Mouse (Mus musculus) G1E (cell line): ENCODE data around the gene Nol6. TPM values are rescaled to one million over a fixed set of nuclear protein-coding genes. Genes with fewer than 3 reads are reported as not detected.

ENCODE experiments used
- ATAC-seq: 2 replicates; pipeline ENCODE4 v1.8.0; 2016; ENCODE audit warnings: mild to moderate bottlenecking; ENCODE audit not compliant: insufficient number of reproducible peaks, poor library complexity, low FRiP score, severe bottlenecking; ENCODE audit errors: extremely low read depth
- DNase-seq: peaks from one replicate; pipeline ENCODE4 v3.0.0; 2012; ENCODE audit warnings: low spot score
- H3K27me3 ChIP-seq: 2 replicates; pipeline ENCODE4 v1.6.1; 2012; ENCODE audit warnings: mild to moderate bottlenecking, low read length, inconsistent platforms; ENCODE audit not compliant: insufficient read depth
- H3K36me3 ChIP-seq: replicated peaks from 2 replicates; pipeline ENCODE3; 2012; ENCODE audit warnings: mild to moderate bottlenecking, inconsistent platforms
- H3K4me1 ChIP-seq: 2 replicates; pipeline ENCODE4 v1.6.1; 2012; ENCODE audit warnings: low read depth, low read length, inconsistent platforms, mixed read lengths; ENCODE audit not compliant: insufficient read depth
- H3K4me3 ChIP-seq: 2 replicates; pipeline ENCODE4 v1.5.1; 2012; ENCODE audit warnings: low read depth, mild to moderate bottlenecking, inconsistent platforms, low read length, moderate library complexity, mixed read lengths
- H3K9me3 ChIP-seq: replicated peaks from 2 replicates; pipeline ENCODE4 v1.6.1; 2012; ENCODE audit warnings: inconsistent platforms
- CTCF ChIP-seq: IDR thresholded peaks from 2 replicates; pipeline ENCODE4 v1.5.1; 2012; ENCODE audit warnings: low read depth, low read length, inconsistent platforms, mixed read lengths
- GATA1 ChIP-seq: IDR thresholded peaks from 2 replicates; pipeline ENCODE4 v1.6.1; 2012; ENCODE audit warnings: borderline replicate concordance, low read length, inconsistent platforms, mixed read lengths
- GATA2 ChIP-seq: IDR thresholded peaks from 2 replicates; pipeline ENCODE4 v1.6.1; 2012; ENCODE audit warnings: low read depth, low read length, inconsistent platforms, borderline replicate concordance
- POLR2AphosphoS5 ChIP-seq: IDR thresholded peaks from 2 replicates; pipeline ENCODE4 v1.6.1; 2012; ENCODE audit warnings: low read depth, low read length, inconsistent platforms; ENCODE audit not compliant: insufficient replicate concordance
- TAL1 ChIP-seq: conservative IDR thresholded peaks from 2 replicates; pipeline ENCODE4 v1.6.1; 2012; ENCODE audit warnings: low read depth, low read length, inconsistent platforms, mixed read lengths
- polyA plus RNA-seq: library from polyadenylated mRNA; stranded (reverse); fragments of >175 nt; gene quantifications from 2 replicates; pipeline ENCODE4 v1.2.3, GENCODE M21; 2012
- total RNA-seq, 2 experiments: library from RNA; stranded (forward) in 1 of 2; stranded (reverse) in 1 of 2; fragments of 200-1000 nt in 1 of 2; fragments of >200 nt in 1 of 2; fragmentation: Nextera tagmentation in 1 of 2; gene quantifications; 2 replicates each; pipeline ENCODE4 v1.2.3; 2014 to 2017

Gene Nol6
- total and polyA plus RNA-seq, 3 experiments = 15.9 to 82.3 (median 28.5) TPM

- TF ChIP-seq GATA2 = no peak; the same call in 1 of the 2 replicates
- no peak for TF ChIP-seq TAL1
- no peak for TF ChIP-seq POLR2AphosphoS5
- no peak for TF ChIP-seq GATA1
- no peak for TF ChIP-seq CTCF
- DNase-seq = no peak
- H3K27me3 ChIP-seq = peaks cover 10% of the 10 kb centered on the region
Measured at GRCm38 (mm10) chr4:41078726-41079125, 45.5 kb downstream of the Nol6 start.

GRCm38 (mm10) chr4:41074461-41074860 is 49.8 kb downstream of the Nol6 start:
- no peaks in the 10 kb centered on the region for H3K36me3 ChIP-seq
- DNase-seq (no peak), ATAC-seq (no peak)
- H3K4me1 ChIP-seq = peaks cover 19% of the 10 kb centered on the region
- no peak overlapping the region for H3K4me3 ChIP-seq
- TF ChIP-seq TAL1 = no peak
- TF ChIP-seq GATA2 = no peak
- no peak for TF ChIP-seq POLR2AphosphoS5
- no peak for TF ChIP-seq GATA1
- no peak for TF ChIP-seq CTCF
- peaks cover 27% of the 10 kb centered on the region for H3K27me3 ChIP-seq
- no peaks in the 10 kb centered on the region for H3K9me3 ChIP-seq

More at GRCm38 (mm10) chr4:41078726-41079125, 45.5 kb downstream of the Nol6 start:
- H3K36me3 ChIP-seq = no peaks in the 10 kb centered on the region
- H3K4me1 ChIP-seq = peaks cover 29% of the 10 kb centered on the region
- ATAC-seq = peak; percentile 25
- H3K9me3 ChIP-seq = no peaks in the 10 kb centered on the region
- H3K4me3 ChIP-seq = peak overlapping the region; percentile 22; the same call in 1 of the 2 replicates

GRCm38 (mm10) chr4:41073008-41073817 is 51.0 kb downstream of the Nol6 start:
- peaks cover 27% of the 10 kb centered on the region for H3K27me3 ChIP-seq
- no peak overlapping the region for H3K4me3 ChIP-seq
- no peaks in the 10 kb centered on the region for H3K9me3 ChIP-seq
- TF ChIP-seq CTCF (no peak), POLR2AphosphoS5 (no peak), GATA1 (no peak), TAL1 (no peak), GATA2 (no peak)
- peaks cover 9% of the 10 kb centered on the region for H3K4me1 ChIP-seq
- DNase-seq (no peak), ATAC-seq (no peak)
- no peaks in the 10 kb centered on the region for H3K36me3 ChIP-seq

- peaks cover 7% of the 10 kb centered on the region; the same call in 1 of the 2 replicates for H3K4me1 ChIP-seq
- peaks cover 27% of the 10 kb centered on the region for H3K27me3 ChIP-seq
- DNase-seq (no peak), ATAC-seq (no peak)
- H3K4me3 ChIP-seq = no peak overlapping the region
- no peak for TF ChIP-seq GATA2
- TF ChIP-seq POLR2AphosphoS5 = no peak
- TF ChIP-seq GATA1 = no peak
- no peak for TF ChIP-seq CTCF
- no peak for TF ChIP-seq TAL1
- H3K36me3 ChIP-seq = no peaks in the 10 kb centered on the region
- no peaks in the 10 kb centered on the region for H3K9me3 ChIP-seq
Measured at GRCm38 (mm10) chr4:41071500-41072429, 52.5 kb downstream of the Nol6 start.

- DNase-seq (no peak), ATAC-seq (no peak)
- H3K4me1 ChIP-seq = peaks cover 5% of the 10 kb centered on the region; the same call in 1 of the 2 replicates
- H3K4me3 ChIP-seq = no peak overlapping the region
- H3K27me3 ChIP-seq = peaks cover 30% of the 10 kb centered on the region
- H3K9me3 ChIP-seq = no peaks in the 10 kb centered on the region
- TF ChIP-seq GATA2 = no peak
- TF ChIP-seq TAL1 = no peak
- no peak for TF ChIP-seq POLR2AphosphoS5
- TF ChIP-seq GATA1 = no peak
- TF ChIP-seq CTCF = no peak
- H3K36me3 ChIP-seq = no peaks in the 10 kb centered on the region
Measured at GRCm38 (mm10) chr4:41065196-41065595, 59.1 kb downstream of the Nol6 start.

Other genes with a start within 250 kb of the Nol6 start
- gene Spink4, start 204.4 kb downstream of the Nol6 start, total RNA-seq (2014; fragmentation: Nextera tagmentation) = not detected in 2 replicates
- gene Spink4, start 204.4 kb downstream of the Nol6 start, total RNA-seq (2017) = not detected in 2 replicates
- gene Spink4, start 204.4 kb downstream of the Nol6 start, polyA plus RNA-seq = not detected in 2 replicates
- gene Bag1, start 176.2 kb downstream of the Nol6 start, total RNA-seq (2014; fragmentation: Nextera tagmentation) = 67.9 and 75.6 TPM in 2 replicates
- gene Bag1, start 176.2 kb downstream of the Nol6 start, total RNA-seq (2017) = 232 and 257 TPM in 2 replicates
- gene Bag1, start 176.2 kb downstream of the Nol6 start, polyA plus RNA-seq = 233 and 300 TPM in 2 replicates
- 58.1 and 76.5 TPM in 2 replicates for gene Chmp5, start 176.0 kb downstream of the Nol6 start, total RNA-seq (2014; fragmentation: Nextera tagmentation)
- gene Chmp5, start 176.0 kb downstream of the Nol6 start, total RNA-seq (2017) = 139 and 188 TPM in 2 replicates
- gene Chmp5, start 176.0 kb downstream of the Nol6 start, polyA plus RNA-seq = 2.3 and 2.9 TPM in 2 replicates
- gene Nfx1, start 153.5 kb downstream of the Nol6 start, total RNA-seq (2014; fragmentation: Nextera tagmentation) = 152 and 153 TPM in 2 replicates
- 126 and 135 TPM in 2 replicates for gene Nfx1, start 153.5 kb downstream of the Nol6 start, total RNA-seq (2017)
- gene Nfx1, start 153.5 kb downstream of the Nol6 start, polyA plus RNA-seq = 44.0 and 49.1 TPM in 2 replicates
- gene Aqp7, start 76.3 kb downstream of the Nol6 start, total RNA-seq (2014; fragmentation: Nextera tagmentation) = not detected in 2 replicates
- not detected in 2 replicates for gene Aqp7, start 76.3 kb downstream of the Nol6 start, total RNA-seq (2017)
- gene Aqp7, start 76.3 kb downstream of the Nol6 start, polyA plus RNA-seq = not detected in 2 replicates
- gene Aqp3, start 26.3 kb downstream of the Nol6 start, total RNA-seq (2014; fragmentation: Nextera tagmentation) = not detected in 2 replicates
- 0.76 and 0.98 TPM in 2 replicates for gene Aqp3, start 26.3 kb downstream of the Nol6 start, total RNA-seq (2017)
- gene Aqp3, start 26.3 kb downstream of the Nol6 start, polyA plus RNA-seq = 1.1 and 1.9 TPM in 2 replicates
- gene Ube2r2, start 11.3 kb upstream of the Nol6 start, total RNA-seq (2014; fragmentation: Nextera tagmentation) = 220 and 322 TPM in 2 replicates
- gene Ube2r2, start 11.3 kb upstream of the Nol6 start, total RNA-seq (2017) = 35.7 and 44.8 TPM in 2 replicates
- 40.8 and 40.9 TPM in 2 replicates for gene Ube2r2, start 11.3 kb upstream of the Nol6 start, polyA plus RNA-seq
- 116 and 135 TPM in 2 replicates for gene Ubap2, start 150.7 kb upstream of the Nol6 start, total RNA-seq (2014; fragmentation: Nextera tagmentation)
- gene Ubap2, start 150.7 kb upstream of the Nol6 start, total RNA-seq (2017) = 12.0 and 14.3 TPM in 2 replicates
- 552 and 920 TPM in 2 replicates for gene Ubap2, start 150.7 kb upstream of the Nol6 start, polyA plus RNA-seq
- gene Dcaf12, start 190.4 kb upstream of the Nol6 start, total RNA-seq (2014; fragmentation: Nextera tagmentation) = 45.1 and 52.4 TPM in 2 replicates
- 39.1 and 41.8 TPM in 2 replicates for gene Dcaf12, start 190.4 kb upstream of the Nol6 start, total RNA-seq (2017)
- gene Dcaf12, start 190.4 kb upstream of the Nol6 start, polyA plus RNA-seq = 49.2 and 50.8 TPM in 2 replicates
- 25.1 and 39.2 TPM in 2 replicates for gene Ubap1, start 224.5 kb upstream of the Nol6 start, total RNA-seq (2014; fragmentation: Nextera tagmentation)
- 27.5 and 30.4 TPM in 2 replicates for gene Ubap1, start 224.5 kb upstream of the Nol6 start, total RNA-seq (2017)
- 18.3 and 19.0 TPM in 2 replicates for gene Ubap1, start 224.5 kb upstream of the Nol6 start, polyA plus RNA-seq